25 mouse cellular contexts compared by ENCODE assay signal in genomic region chr3:128081430-128081829, GRCm38 (mm10).
A peak's percentile ranks its signal among the peaks of the same experiment; 100 is the strongest.
DNase-seq lines count a peak whose midpoint lies in the region; ATAC-seq and TF ChIP-seq lines count a peak whose summit lies in the region.
"Had no signal": no experiment of that assay in that cellular context is flagged by ENCODE, and none has a peak within 500 bp of the region (broad histone marks: within the 10 kb centered on the region; RNA-seq: fewer than 3 reads in every experiment).

No protein-coding gene starts in this region.

- H3K9me3 ChIP-seq in liver, embryonic 11.5 days (ENCODE audit: control insufficient read depth, low read length): no peaks in the 10 kb centered on the region
- no peaks in the 10 kb centered on the region for H3K9me3 ChIP-seq in liver, embryonic 13.5 days (replicated peaks)
- no peaks in the 10 kb centered on the region for H3K9me3 ChIP-seq in liver, embryonic 16.5 days (replicated peaks; ENCODE audit: control insufficient read depth, low read length)
- H3K9me3 ChIP-seq: forebrain, embryonic 10.5 days; forebrain, embryonic 13.5 days; heart, embryonic 15.5 days had no signal

- no peaks in the 10 kb centered on the region for H3K36me3 ChIP-seq in liver, adult 2 months (ENCODE audit: control insufficient read depth, insufficient read depth, low read length)
- H3K36me3 ChIP-seq in liver, embryonic 11.5 days (ENCODE audit: control insufficient read depth, insufficient read depth, low read length): no peaks in the 10 kb centered on the region
- H3K36me3 ChIP-seq in liver, embryonic 13.5 days: no peaks in the 10 kb centered on the region
- no peaks in the 10 kb centered on the region for H3K36me3 ChIP-seq in liver, embryonic 16.5 days (ENCODE audit: control insufficient read depth, insufficient read depth)
- H3K36me3 ChIP-seq: forebrain, embryonic 10.5 days; heart, embryonic 15.5 days had no signal

- no peak for TF ChIP-seq CTCF in liver, adult 2 months (IDR thresholded peaks at IDR 0.05; ENCODE audit: low read depth, low read length)

- WGBS in liver, adult 2 months: 15% methylated on average over 1 of the region's 1 CpGs
- WGBS in liver, embryonic 11.5 days: 48% methylated on average over 1 of the region's 1 CpGs
- WGBS in liver, embryonic 13.5 days (ENCODE audit: insufficient replicate concordance): 57% methylated on average over 1 of the region's 1 CpGs
- 32% methylated on average over 1 of the region's 1 CpGs for WGBS in liver, embryonic 16.5 days (ENCODE audit: insufficient replicate concordance)

- H3K27ac ChIP-seq in liver, adult 2 months (replicated peaks; ENCODE audit: insufficient read depth, low read depth, low read length): no peak overlapping the region
- H3K27ac ChIP-seq in liver, embryonic 11.5 days (ENCODE audit: low read depth, low read length): no peak overlapping the region
- H3K27ac ChIP-seq in liver, embryonic 13.5 days: no peak overlapping the region
- no peak overlapping the region for H3K27ac ChIP-seq in liver, embryonic 16.5 days (ENCODE audit: low read length)
- H3K27ac ChIP-seq: forebrain, embryonic 10.5 days; forebrain, embryonic 13.5 days; gastrocnemius, adult 2 months; heart, embryonic 15.5 days; hindbrain, embryonic 14.5 days; hindbrain, postnatal 0 days had no signal

- no peak for TF ChIP-seq POLR2A in liver, adult 2 months (IDR thresholded peaks at IDR 0.05; ENCODE audit: extremely low read depth, insufficient read depth, low read length)

- no peaks in the 10 kb centered on the region for H3K27me3 ChIP-seq in liver, adult 2 months (ENCODE audit: control insufficient read depth, insufficient read depth, low read length)
- H3K27me3 ChIP-seq in liver, embryonic 11.5 days (replicated peaks; ENCODE audit: control insufficient read depth, insufficient read depth, low read length): no peaks in the 10 kb centered on the region
- no peaks in the 10 kb centered on the region for H3K27me3 ChIP-seq in liver, embryonic 13.5 days
- H3K27me3 ChIP-seq in liver, embryonic 16.5 days (ENCODE audit: control insufficient read depth, insufficient read depth, low read depth, low read length): no peaks in the 10 kb centered on the region
- H3K27me3 ChIP-seq: forebrain, embryonic 13.5 days; heart, embryonic 15.5 days had no signal

- H3K9ac ChIP-seq in liver, adult 2 months (ENCODE audit: low read depth, low read length): no peak overlapping the region
- no peak overlapping the region for H3K9ac ChIP-seq in liver, embryonic 11.5 days (ENCODE audit: low read depth, low read length)
- no peak overlapping the region for H3K9ac ChIP-seq in liver, embryonic 13.5 days
- H3K9ac ChIP-seq in liver, embryonic 16.5 days (ENCODE audit: low read depth, low read length): no peak overlapping the region
- H3K9ac ChIP-seq: forebrain, embryonic 13.5 days; heart, embryonic 15.5 days; hindbrain, embryonic 14.5 days had no signal

- ATAC-seq in liver, embryonic 11.5 days (replicated peaks; ENCODE audit: low FRiP score): no peak
- peak; percentile 29; the same call in 1 of the 2 replicates for ATAC-seq in liver, embryonic 13.5 days (ENCODE audit: low read depth)
- peak; percentile 85 for ATAC-seq in liver, embryonic 16.5 days (ENCODE audit: low read depth)
- ATAC-seq: forebrain, embryonic 13.5 days; forebrain, embryonic 16.5 days; hindbrain, postnatal 0 days; inflammation-experienced regulatory T-cells, adult 6 months had no signal

- H3K4me1 ChIP-seq in liver, adult 2 months (ENCODE audit: control insufficient read depth, insufficient read depth, low read length): no peaks in the 10 kb centered on the region
- no peaks in the 10 kb centered on the region for H3K4me1 ChIP-seq in liver, embryonic 11.5 days (replicated peaks; ENCODE audit: control insufficient read depth, insufficient read depth, low read length)
- H3K4me1 ChIP-seq in liver, embryonic 13.5 days (replicated peaks): no peaks in the 10 kb centered on the region
- no peaks in the 10 kb centered on the region for H3K4me1 ChIP-seq in liver, embryonic 16.5 days (ENCODE audit: control insufficient read depth, low read depth, low read length)
- H3K4me1 ChIP-seq: forebrain, embryonic 10.5 days; forebrain, embryonic 13.5 days had no signal

- no peak overlapping the region for H3K4me2 ChIP-seq in liver, embryonic 11.5 days
- no peak overlapping the region for H3K4me2 ChIP-seq in liver, embryonic 13.5 days
- no peak overlapping the region for H3K4me2 ChIP-seq in liver, embryonic 16.5 days (ENCODE audit: low read depth, low read length)
- H3K4me2 ChIP-seq: forebrain, embryonic 13.5 days; heart, embryonic 11.5 days; heart, embryonic 15.5 days; hindbrain, embryonic 14.5 days had no signal

- peak; percentile 77 for DNase-seq in liver, adult 2 months (ENCODE audit: extremely low read depth, low read depth, low spot score)
- DNase-seq in liver, embryonic 11.5 days (ENCODE audit: low spot score): no peak
- DNase-seq in liver, embryonic 13.5 days: no peak
- no peak for DNase-seq in lung, postnatal 36 days
- DNase-seq in kidney, adult 8-10 months: no peak
- DNase-seq: adrenal gland, adult 8-10 months; adrenal gland, postnatal 25 days; B cell, adult 2 months; cerebellum, adult 18-20 months; cerebellum, adult 9-10 months; cerebellum, postnatal 14 days; gastrocnemius, adult 2 months; gastrocnemius, postnatal 14 days; heart, adult 11 months; heart, postnatal 10 days; heart, postnatal 4 days had no signal

- H3K4me3 ChIP-seq in liver, adult 2 months (ENCODE audit: insufficient read depth, low read depth, low read length): no peak overlapping the region
- no peak overlapping the region for H3K4me3 ChIP-seq in liver, embryonic 11.5 days (ENCODE audit: low read depth, low read length)
- H3K4me3 ChIP-seq in liver, embryonic 13.5 days (replicated peaks): no peak overlapping the region
- H3K4me3 ChIP-seq in liver, embryonic 16.5 days (ENCODE audit: low read depth, low read length): no peak overlapping the region
- H3K4me3 ChIP-seq: forebrain, embryonic 10.5 days; forebrain, embryonic 13.5 days; gastrocnemius, adult 2 months; heart, embryonic 15.5 days had no signal

- no peaks in the 10 kb centered on the region for H3K79me2 ChIP-seq in liver, adult 2 months (ENCODE audit: control insufficient read depth, insufficient read depth, low read length)
